Mouse (Mus musculus): ENCODE results near the gene Nisch.

DNA sequence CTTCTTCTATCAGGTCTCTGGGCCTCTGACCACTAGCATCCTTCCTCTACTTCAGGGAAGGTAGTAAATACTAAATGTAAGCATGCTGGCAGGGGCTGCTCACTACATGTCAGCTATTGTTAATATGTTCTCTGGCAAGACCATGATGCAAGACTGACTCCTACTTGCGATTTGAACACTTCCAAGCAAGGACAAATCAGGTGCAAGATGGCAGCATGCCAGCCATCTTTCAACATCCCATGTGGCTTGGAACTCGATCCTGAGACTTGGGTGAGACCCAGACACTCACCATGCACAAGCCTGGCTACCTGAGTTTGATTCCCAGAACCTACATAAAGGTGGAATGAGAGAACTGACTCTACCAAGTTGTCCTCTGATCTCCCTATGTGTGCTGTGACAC is 24.8 kb downstream of the Nisch start:
- no peak for TF ChIP-seq ZC3H11A (IDR thresholded peaks at IDR 0.05; ENCODE audit: borderline replicate concordance, low read depth, low read length)
- TF ChIP-seq ZNF384 (IDR thresholded peaks at IDR 0.05; ENCODE audit: low read depth, low read length), result no peak
- no peak for TF ChIP-seq HCFC1 (IDR thresholded peaks at IDR 0.05; ENCODE audit: borderline replicate concordance, insufficient read depth, low read length)
- TF ChIP-seq MAFK (IDR thresholded peaks at IDR 0.05; ENCODE audit: insufficient read depth, low read depth, low read length), result no peak

Measured in ES-E14 (cell line).